Mouse (Mus musculus) bone marrow macrophage, adult 2 months (primary cell): Measurements from ENCODE around the gene Zfp277.

Experiments used
- CTCF ChIP-seq: IDR thresholded peaks from 2 replicates; pipeline ENCODE4 v1.5.1; 2012; ENCODE audit warnings: low read depth, mild to moderate bottlenecking, low read length, moderate library complexity
- POLR2A ChIP-seq: IDR thresholded peaks from 2 replicates; pipeline ENCODE4 v1.6.1; 2012; ENCODE audit warnings: mild to moderate bottlenecking, low read depth, low read length, borderline replicate concordance

GRCm38 (mm10) chr12:40446450-40447381 lies 1.0 kb upstream of the Zfp277 start:
- TF ChIP-seq CTCF = no peak
- no peak for TF ChIP-seq POLR2A
